Mouse (Mus musculus) right cerebral cortex, postnatal 10 days (tissue): ENCODE measurements around the gene Tiam1.

Experiments
- DNase-seq, 2 experiments: peaks; one replicate each; pipeline ENCODE4 v3.0.0; 2021; ENCODE audit warnings: low spot score in 2 of 2

Gene Tiam1

GRCm38 (mm10) chr16:89912686-89913375 lies 230.7 kb downstream of the Tiam1 start:
- no peak for DNase-seq

GRCm38 (mm10) chr16:89909393-89910068 lies 234.0 kb downstream of the Tiam1 start:
- DNase-seq, result no peak

- no peak for DNase-seq
Observed at GRCm38 (mm10) chr16:89907651-89908050, 235.9 kb downstream of the Tiam1 start.

GRCm38 (mm10) chr16:89906909-89907308 lies 236.7 kb downstream of the Tiam1 start:
- no peak for DNase-seq

- DNase-seq, result no peak
Observed at GRCm38 (mm10) chr16:89905730-89906305, 237.8 kb downstream of the Tiam1 start.

- DNase-seq, result no peak
Observed at GRCm38 (mm10) chr16:89904121-89904520, 239.4 kb downstream of the Tiam1 start.

GRCm38 (mm10) chr16:89902578-89903304 lies 240.8 kb downstream of the Tiam1 start:
- DNase-seq, result no peak

GRCm38 (mm10) chr16:89900681-89901080 lies 242.9 kb downstream of the Tiam1 start:
- DNase-seq, result no peak

GRCm38 (mm10) chr16:89899192-89899591 lies 244.4 kb downstream of the Tiam1 start:
- peak in 1 of 2 experiments; percentile 57 for DNase-seq

- DNase-seq, result no peak
Observed at GRCm38 (mm10) chr16:89898299-89898625, 245.3 kb downstream of the Tiam1 start.

GRCm38 (mm10) chr16:89897547-89898298 lies 245.8 kb downstream of the Tiam1 start:
- DNase-seq, result peak; percentile 77 to 89

- peak; percentile 54 to 73 for DNase-seq
Observed at GRCm38 (mm10) chr16:89896885-89897546, 246.6 kb downstream of the Tiam1 start.

GRCm38 (mm10) chr16:89896392-89896791 lies 247.2 kb downstream of the Tiam1 start:
- no peak for DNase-seq

- DNase-seq, result no peak
Observed at GRCm38 (mm10) chr16:89895283-89895682, 248.3 kb downstream of the Tiam1 start.

GRCm38 (mm10) chr16:89894816-89895215 lies 248.8 kb downstream of the Tiam1 start:
- no peak for DNase-seq

- DNase-seq, result no peak
Observed at GRCm38 (mm10) chr16:89890515-89891189, 252.9 kb downstream of the Tiam1 start.

GRCm38 (mm10) chr16:89889890-89890462 lies 253.6 kb downstream of the Tiam1 start:
- DNase-seq, result peak in 1 of 2 experiments; percentile 56

- DNase-seq, result no peak
Observed at GRCm38 (mm10) chr16:89886561-89886960, 257.0 kb downstream of the Tiam1 start.

- DNase-seq, result no peak
Observed at GRCm38 (mm10) chr16:89885661-89886060, 257.9 kb downstream of the Tiam1 start.

- DNase-seq, result no peak
Observed at GRCm38 (mm10) chr16:89883897-89884296, 259.7 kb downstream of the Tiam1 start.
